Mouse (Mus musculus): ENCODE measurements around the gene Asb15. TPM values are rescaled to one million over a fixed set of nuclear protein-coding genes. Genes with fewer than 3 reads are reported as not detected.

Asb15 gene
- not detected for total RNA-seq (2021)

GRCm38 (mm10) chr6:24528064-24528243, at the start of gene Asb15:
Gene Asb15 (plus strand): TSS chr6:24528144.
- intact Hi-C loops (cut with DNase I): no loop called here
- DNase-seq (ENCODE audit: low spot score in 2 of 2): no peak

- intact Hi-C loops (cut with DNase I): loop anchor here (5.0 kb wide), 1 partner anchor 36 kb away; no protein-coding TSS in a partner anchor
Observed at GRCm38 (mm10) chr6:24486530-24486929, 41.4 kb upstream of the Asb15 start.

GRCm38 (mm10) chr6:24490341-24490740, 37.6 kb upstream of the Asb15 start:
- peak in 1 of 2 experiments; percentile 31 for DNase-seq (ENCODE audit: low spot score in 2 of 2)
- intact Hi-C loops (cut with DNase I): no loop called here

More at GRCm38 (mm10) chr6:24486530-24486929, 41.4 kb upstream of the Asb15 start:
- no peak for DNase-seq (ENCODE audit: low spot score in 2 of 2)

- intact Hi-C loops (cut with DNase I): no loop called here
- DNase-seq (ENCODE audit: low spot score in 2 of 2): no peak
Observed at GRCm38 (mm10) chr6:24504141-24504540, 23.8 kb upstream of the Asb15 start.

GRCm38 (mm10) chr6:24514552-24515284, 13.2 kb upstream of the Asb15 start, which contains the start of gene Iqub:
Gene Iqub (minus strand): TSS chr6:24515067.
- intact Hi-C loops (cut with DNase I): loop anchor here (10.0 kb wide), 1 partner anchor 1020 kb away; no protein-coding TSS in a partner anchor
- peak; percentile 85 to 96 for DNase-seq (ENCODE audit: low spot score in 2 of 2)

- intact Hi-C loops (cut with DNase I): loop anchor here (10.0 kb wide), 1 partner anchor 1021 kb away; no protein-coding TSS in a partner anchor
- peak in 1 of 2 experiments; percentile 71 for DNase-seq (ENCODE audit: low spot score in 2 of 2)
Observed at GRCm38 (mm10) chr6:24516197-24516596, 11.7 kb upstream of the Asb15 start.

- intact Hi-C loops (cut with DNase I): no loop called here
Observed at GRCm38 (mm10) chr6:24525705-24526104, 2.2 kb upstream of the Asb15 start.

GRCm38 (mm10) chr6:24527155-24528063, 535 bp upstream of the Asb15 start, which contains the start of gene Ndufa5:
Gene Ndufa5 (minus strand): TSS chr6:24528013.
- intact Hi-C loops (cut with DNase I): loop anchor here (1.0 kb wide), 1 partner anchor 138 kb away; the partner anchor contains the start of gene Wasl
- peak; percentile 86 to 96 for DNase-seq (ENCODE audit: low spot score in 2 of 2)

More at GRCm38 (mm10) chr6:24525705-24526104, 2.2 kb upstream of the Asb15 start:
- DNase-seq (ENCODE audit: low spot score in 2 of 2): peak in 1 of 2 experiments; percentile 39

GRCm38 (mm10) chr6:24530166-24530565, 2.2 kb downstream of the Asb15 start:
- intact Hi-C loops (cut with DNase I): loop anchor here (2.0 to 10.0 kb wide), 4 partner anchors 82 to 1235 kb away; no protein-coding TSS in a partner anchor

GRCm38 (mm10) chr6:24530711-24531420, 2.9 kb downstream of the Asb15 start:
- DNase-seq (ENCODE audit: low spot score in 2 of 2): no peak
- intact Hi-C loops (cut with DNase I): loop anchor here (2.0 to 10.0 kb wide), 4 partner anchors 81 to 1234 kb away; no protein-coding TSS in a partner anchor

More at GRCm38 (mm10) chr6:24530166-24530565, 2.2 kb downstream of the Asb15 start:
- peak; percentile 49 to 70 for DNase-seq (ENCODE audit: low spot score in 2 of 2)

- no peak for DNase-seq (ENCODE audit: low spot score in 2 of 2)
- intact Hi-C loops (cut with DNase I): loop anchor here (5.0 to 10.0 kb wide), 3 partner anchors 79 to 1232 kb away; no protein-coding TSS in a partner anchor
Observed at GRCm38 (mm10) chr6:24532804-24533203, 4.9 kb downstream of the Asb15 start.

- intact Hi-C loops (cut with DNase I): loop anchor here (10.0 kb wide), 1 partner anchor 1226 kb away; no protein-coding TSS in a partner anchor
- DNase-seq (ENCODE audit: low spot score in 2 of 2): no peak
Observed at GRCm38 (mm10) chr6:24538435-24538834, 10.5 kb downstream of the Asb15 start.

- intact Hi-C loops (cut with DNase I): no loop called here
- peak in 1 of 2 experiments; percentile 53 for DNase-seq (ENCODE audit: low spot score in 2 of 2)
Observed at GRCm38 (mm10) chr6:24540106-24540505, 12.2 kb downstream of the Asb15 start.

GRCm38 (mm10) chr6:24542393-24542792, 14.4 kb downstream of the Asb15 start:
- no peak for DNase-seq (ENCODE audit: low spot score in 2 of 2)
- intact Hi-C loops (cut with DNase I): no loop called here

GRCm38 (mm10) chr6:24543119-24543591, 15.2 kb downstream of the Asb15 start:
- no peak for DNase-seq (ENCODE audit: low spot score in 2 of 2)
- intact Hi-C loops (cut with DNase I): no loop called here

GRCm38 (mm10) chr6:24546716-24547420, 18.9 kb downstream of the Asb15 start:
- no peak for DNase-seq (ENCODE audit: low spot score in 2 of 2)
- intact Hi-C loops (cut with DNase I): no loop called here

- peak in 1 of 2 experiments; percentile 79 for DNase-seq (ENCODE audit: low spot score in 2 of 2)
- intact Hi-C loops (cut with DNase I): no loop called here
Observed at GRCm38 (mm10) chr6:24549801-24550200, 21.9 kb downstream of the Asb15 start.

GRCm38 (mm10) chr6:24552046-24552445, 24.1 kb downstream of the Asb15 start:
- intact Hi-C loops (cut with DNase I): no loop called here
- DNase-seq (ENCODE audit: low spot score in 2 of 2): no peak
